Mouse (Mus musculus): Measurements from ENCODE around the gene Il10ra. TPM values are rescaled to one million over a fixed set of nuclear protein-coding genes. Genes with fewer than 3 reads are reported as not detected.

Il10ra gene
- polyA plus RNA-seq, 1 experiment from 2014 or later = 1.2 TPM

DNA sequence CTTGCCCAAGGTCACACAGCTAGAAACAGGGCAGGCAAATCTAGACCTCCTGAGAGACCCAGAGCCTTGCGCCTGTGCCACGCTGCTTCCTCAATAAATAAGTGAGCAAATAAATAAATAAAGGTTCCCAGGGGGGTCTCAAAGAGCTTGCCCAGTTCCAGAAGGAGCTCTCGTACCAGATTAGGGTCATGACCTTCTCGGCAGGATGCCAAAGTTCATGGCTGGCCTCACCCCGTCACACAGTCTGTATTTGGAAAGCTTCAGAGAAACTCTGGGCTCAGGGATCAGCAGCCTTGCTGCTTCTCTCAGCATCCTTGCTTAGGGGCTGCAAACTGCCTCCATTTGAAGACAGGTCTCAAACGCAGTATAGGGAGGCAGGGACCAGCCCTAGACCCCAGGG, 14.9 kb downstream of the Il10ra start:
- no peaks in the 10 kb centered on the region for H3K36me3 ChIP-seq (ENCODE audit: control insufficient read depth, insufficient read depth)
- no peak overlapping the region for H3K27ac ChIP-seq (ENCODE audit: low read depth, low read length)
- H3K9ac ChIP-seq (ENCODE audit: low read depth, low read length) = no peak overlapping the region
- TF ChIP-seq CTCF (IDR thresholded peaks at IDR 0.05; ENCODE audit: low read depth) = no peak
- no peaks in the 10 kb centered on the region for H3K9me3 ChIP-seq (ENCODE audit: control insufficient read depth)
- H3K4me3 ChIP-seq (ENCODE audit: low read depth, low read length) = no peak overlapping the region
- H3K4me2 ChIP-seq (replicated peaks; ENCODE audit: low read depth) = no peak overlapping the region
- ATAC-seq = no peak
- 48% methylated on average over 6 of the region's 6 CpGs for WGBS
- H3K4me1 ChIP-seq (replicated peaks; ENCODE audit: control insufficient read depth, insufficient read depth, low read length) = no peaks in the 10 kb centered on the region
- no peaks in the 10 kb centered on the region for H3K27me3 ChIP-seq (replicated peaks; ENCODE audit: control insufficient read depth, insufficient read depth, low read length)

DNA sequence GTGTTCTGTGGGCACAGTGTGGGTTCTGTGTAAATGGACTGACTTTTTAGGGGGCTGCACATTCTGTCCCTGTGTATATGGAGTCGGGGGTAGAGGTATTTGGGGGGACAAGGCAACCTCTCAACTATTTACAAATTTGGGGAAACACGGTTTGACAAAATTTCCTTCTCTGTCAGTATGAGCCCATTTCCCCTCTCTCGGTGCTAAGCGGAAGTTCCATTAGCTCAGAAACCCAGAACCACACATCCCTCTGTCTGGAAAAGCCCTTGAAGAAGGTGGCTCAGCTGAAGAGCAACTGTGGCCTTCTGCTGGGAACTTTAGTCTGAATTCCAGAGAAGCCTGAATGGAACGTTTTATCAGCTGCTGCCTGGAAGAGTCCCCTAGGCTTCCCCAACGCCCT, 16.6 kb downstream of the Il10ra start:
- 70% methylated on average over 6 of the region's 6 CpGs for whole genome bisulfite sequencing

DNA sequence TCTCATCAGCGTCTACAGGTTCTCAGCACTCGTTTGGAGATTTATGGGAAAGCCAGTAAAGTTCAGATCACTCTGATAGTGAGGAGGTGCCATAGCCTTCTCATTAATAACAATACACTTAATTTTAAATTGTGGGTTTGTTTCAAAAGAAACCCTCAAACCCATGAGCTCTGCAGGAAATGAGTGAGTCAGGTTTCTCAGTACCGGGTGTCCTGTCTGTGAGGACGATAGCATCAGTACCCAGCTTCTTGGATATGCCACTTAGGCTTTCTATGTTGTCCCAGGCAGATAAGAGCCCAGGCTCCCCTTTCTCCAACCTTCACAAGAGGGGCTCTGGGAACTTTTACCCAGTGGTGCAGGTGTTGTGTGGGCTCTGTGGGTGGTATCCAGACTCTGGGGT, 17.0 kb downstream of the Il10ra start:
- TF ChIP-seq CTCF (IDR thresholded peaks at IDR 0.05; ENCODE audit: low read depth) = no peak
- H3K27ac ChIP-seq (ENCODE audit: low read depth, low read length) = no peak overlapping the region
- WGBS = 64% methylated on average over 4 of the region's 4 CpGs
- H3K9me3 ChIP-seq (ENCODE audit: control insufficient read depth) = no peaks in the 10 kb centered on the region
- H3K27me3 ChIP-seq (replicated peaks; ENCODE audit: control insufficient read depth, insufficient read depth, low read length) = no peaks in the 10 kb centered on the region
- H3K4me1 ChIP-seq (replicated peaks; ENCODE audit: control insufficient read depth, insufficient read depth, low read length) = no peaks in the 10 kb centered on the region
- H3K4me2 ChIP-seq (replicated peaks; ENCODE audit: low read depth) = no peak overlapping the region
- ATAC-seq = no peak
- no peaks in the 10 kb centered on the region for H3K36me3 ChIP-seq (ENCODE audit: control insufficient read depth, insufficient read depth)
- no peak overlapping the region for H3K4me3 ChIP-seq (ENCODE audit: low read depth, low read length)
- H3K9ac ChIP-seq (ENCODE audit: low read depth, low read length) = no peak overlapping the region

More for the DNA sequence above, 16.6 kb downstream of the Il10ra start:
- Histone ChIP-seq H3K27ac (ENCODE audit: low read depth, low read length) (no peak overlapping the region), H3K36me3 (ENCODE audit: control insufficient read depth, insufficient read depth) (no peaks in the 10 kb centered on the region), H3K4me3 (ENCODE audit: low read depth, low read length) (no peak overlapping the region), H3K9me3 (ENCODE audit: control insufficient read depth) (no peaks in the 10 kb centered on the region), H3K4me1 (replicated peaks; ENCODE audit: control insufficient read depth, insufficient read depth, low read length) (no peaks in the 10 kb centered on the region), H3K4me2 (replicated peaks; ENCODE audit: low read depth) (no peak overlapping the region), H3K9ac (ENCODE audit: low read depth, low read length) (no peak overlapping the region), H3K27me3 (replicated peaks; ENCODE audit: control insufficient read depth, insufficient read depth, low read length) (no peaks in the 10 kb centered on the region)
- no peak for TF ChIP-seq CTCF (IDR thresholded peaks at IDR 0.05; ENCODE audit: low read depth)
- no peak for ATAC-seq

DNA sequence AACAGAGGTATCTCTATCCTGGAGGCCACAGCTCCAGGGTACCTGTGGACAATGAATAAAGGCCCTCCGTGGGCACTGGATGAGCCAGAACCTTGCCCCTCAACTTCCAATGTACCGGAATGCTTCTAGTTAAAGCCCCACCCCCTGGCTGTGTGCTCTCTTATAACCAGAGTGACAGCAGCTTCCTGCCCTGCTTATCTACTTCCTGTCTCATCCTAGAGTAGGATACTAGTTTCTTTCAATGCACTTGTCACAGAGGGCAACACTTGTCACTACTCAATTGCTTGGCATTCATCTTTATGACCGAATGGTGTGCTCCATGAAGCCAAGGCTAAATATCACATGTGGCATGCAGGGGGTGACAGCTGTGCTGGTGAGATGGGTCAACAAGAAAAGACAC, 17.7 kb downstream of the Il10ra start:
- Histone ChIP-seq H3K27ac (ENCODE audit: low read depth, low read length) (no peak overlapping the region), H3K36me3 (ENCODE audit: control insufficient read depth, insufficient read depth) (no peaks in the 10 kb centered on the region), H3K9ac (ENCODE audit: low read depth, low read length) (no peak overlapping the region), H3K9me3 (ENCODE audit: control insufficient read depth) (no peaks in the 10 kb centered on the region), H3K4me1 (replicated peaks; ENCODE audit: control insufficient read depth, insufficient read depth, low read length) (no peaks in the 10 kb centered on the region), H3K4me3 (ENCODE audit: low read depth, low read length) (no peak overlapping the region), H3K4me2 (replicated peaks; ENCODE audit: low read depth) (no peak overlapping the region), H3K27me3 (replicated peaks; ENCODE audit: control insufficient read depth, insufficient read depth, low read length) (no peaks in the 10 kb centered on the region)
- WGBS = 61% methylated on average over 3 of the region's 3 CpGs
- ATAC-seq = no peak
- no peak for TF ChIP-seq CTCF (IDR thresholded peaks at IDR 0.05; ENCODE audit: low read depth)

DNA sequence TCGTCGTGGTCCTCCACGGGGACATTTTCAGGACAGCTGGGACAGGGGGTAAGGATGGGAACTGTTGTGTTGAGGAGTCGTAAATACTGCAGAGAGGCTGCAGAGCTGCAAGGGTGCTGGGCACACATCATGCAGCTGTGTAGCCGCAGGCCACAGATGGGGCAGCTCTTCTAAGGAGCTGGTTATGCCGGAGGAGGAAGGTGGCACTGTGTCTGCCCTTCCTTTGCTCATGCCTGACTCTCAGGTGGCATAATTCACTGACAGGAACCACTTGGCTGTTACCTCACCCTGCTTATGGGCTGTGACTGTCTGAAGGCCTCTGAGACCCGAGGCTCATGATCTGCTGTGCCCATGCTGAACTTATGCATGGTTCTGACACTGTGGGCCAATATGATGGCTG, 18.6 kb downstream of the Il10ra start:
- ATAC-seq = no peak
- TF ChIP-seq CTCF (IDR thresholded peaks at IDR 0.05; ENCODE audit: low read depth) = no peak
- no peak overlapping the region for H3K27ac ChIP-seq (ENCODE audit: low read depth, low read length)

DNA sequence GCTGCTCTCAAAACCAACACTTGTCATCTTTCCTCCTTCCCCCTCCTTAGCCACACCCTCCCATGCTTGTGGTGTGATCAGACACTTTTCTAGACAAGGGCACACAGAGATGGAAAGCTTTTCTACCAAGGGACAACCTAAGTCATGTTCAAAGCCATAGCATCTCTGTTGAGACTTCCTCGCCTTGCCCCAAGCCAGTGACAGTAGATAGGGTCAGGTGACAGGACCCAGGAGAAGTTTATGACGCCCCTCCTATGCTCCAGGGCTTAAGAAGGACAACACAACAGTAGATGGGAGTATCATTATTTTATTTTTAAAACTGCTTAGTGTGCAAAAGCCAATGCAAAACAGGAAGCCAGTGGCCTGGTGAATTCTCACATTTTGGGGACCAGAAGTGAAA, 21.4 kb downstream of the Il10ra start:
- H3K4me3 ChIP-seq (ENCODE audit: low read depth, low read length) = no peak overlapping the region
- H3K36me3 ChIP-seq (ENCODE audit: control insufficient read depth, insufficient read depth) = no peaks in the 10 kb centered on the region
- H3K27ac ChIP-seq (ENCODE audit: low read depth, low read length) = no peak overlapping the region
- no peak overlapping the region for H3K4me2 ChIP-seq (replicated peaks; ENCODE audit: low read depth)
- no peaks in the 10 kb centered on the region for H3K9me3 ChIP-seq (ENCODE audit: control insufficient read depth)
- H3K4me1 ChIP-seq (replicated peaks; ENCODE audit: control insufficient read depth, insufficient read depth, low read length) = no peaks in the 10 kb centered on the region
- WGBS = 53% methylated on average over 2 of the region's 2 CpGs
- ATAC-seq = no peak
- no peaks in the 10 kb centered on the region for H3K27me3 ChIP-seq (replicated peaks; ENCODE audit: control insufficient read depth, insufficient read depth, low read length)
- H3K9ac ChIP-seq (ENCODE audit: low read depth, low read length) = no peak overlapping the region
- no peak for TF ChIP-seq CTCF (IDR thresholded peaks at IDR 0.05; ENCODE audit: low read depth)

More for the DNA sequence above, 18.6 kb downstream of the Il10ra start:
- H3K4me2 ChIP-seq (replicated peaks; ENCODE audit: low read depth) = no peak overlapping the region
- no peaks in the 10 kb centered on the region for H3K4me1 ChIP-seq (replicated peaks; ENCODE audit: control insufficient read depth, insufficient read depth, low read length)
- WGBS = 82% methylated on average over 7 of the region's 7 CpGs
- H3K9me3 ChIP-seq (ENCODE audit: control insufficient read depth) = no peaks in the 10 kb centered on the region
- H3K4me3 ChIP-seq (ENCODE audit: low read depth, low read length) = no peak overlapping the region
- H3K27me3 ChIP-seq (replicated peaks; ENCODE audit: control insufficient read depth, insufficient read depth, low read length) = no peaks in the 10 kb centered on the region
- H3K9ac ChIP-seq (ENCODE audit: low read depth, low read length) = no peak overlapping the region
- no peaks in the 10 kb centered on the region for H3K36me3 ChIP-seq (ENCODE audit: control insufficient read depth, insufficient read depth)

DNA sequence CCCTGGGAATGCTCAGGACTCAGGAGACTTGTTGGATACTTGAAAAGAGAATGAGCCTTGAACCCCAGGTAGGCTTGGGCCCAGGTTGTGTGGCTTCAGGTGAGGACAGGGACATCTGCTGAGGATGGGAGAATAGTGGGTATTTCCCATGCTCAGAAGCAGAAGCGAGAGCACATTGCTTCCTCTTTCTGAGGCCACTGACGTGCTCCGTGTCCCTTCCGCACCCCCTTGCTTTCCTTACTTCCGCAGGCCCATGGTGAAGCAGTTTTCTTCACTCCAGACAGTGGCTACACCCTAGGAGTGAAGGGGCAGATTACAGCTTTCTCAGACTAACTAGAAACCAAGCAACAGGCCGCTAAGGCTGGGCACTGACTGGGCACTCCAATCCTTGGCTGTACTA, 22.9 kb downstream of the Il10ra start:
- no peak for ATAC-seq
- TF ChIP-seq CTCF (IDR thresholded peaks at IDR 0.05; ENCODE audit: low read depth) = no peak
- H3K4me1 ChIP-seq (replicated peaks; ENCODE audit: control insufficient read depth, insufficient read depth, low read length) = no peaks in the 10 kb centered on the region
- H3K4me2 ChIP-seq (replicated peaks; ENCODE audit: low read depth) = no peak overlapping the region
- H3K27me3 ChIP-seq (replicated peaks; ENCODE audit: control insufficient read depth, insufficient read depth, low read length) = no peaks in the 10 kb centered on the region
- H3K27ac ChIP-seq (ENCODE audit: low read depth, low read length) = no peak overlapping the region
- H3K4me3 ChIP-seq (ENCODE audit: low read depth, low read length) = no peak overlapping the region
- H3K9ac ChIP-seq (ENCODE audit: low read depth, low read length) = no peak overlapping the region
- no peaks in the 10 kb centered on the region for H3K9me3 ChIP-seq (ENCODE audit: control insufficient read depth)
- WGBS = 92% methylated on average over 6 of the region's 6 CpGs
- no peaks in the 10 kb centered on the region for H3K36me3 ChIP-seq (ENCODE audit: control insufficient read depth, insufficient read depth)

All from intestine, postnatal 0 days (tissue).